Mouse (Mus musculus) liver, embryonic 12.5 days (tissue): Measurements from ENCODE around the gene Ctnnd2. TPM values are rescaled to one million over a fixed set of nuclear protein-coding genes. Genes with fewer than 3 reads are reported as not detected.

Experiments used
- ATAC-seq: fragments of 200-750 bp; cut with Nextera tagmentation; 2 replicates; pipeline ENCODE4 v1.8.0; 2017; ENCODE audit warnings: moderate number of reproducible peaks, mild to moderate bottlenecking, moderate library complexity
- H3K27ac ChIP-seq: fragments of 300-500 bp; sonication (generic); 2 replicates; pipeline ENCODE4 v1.5.1; 2016; ENCODE audit warnings: mild to moderate bottlenecking
- H3K27me3 ChIP-seq: fragments of 300-500 bp; sonication (generic); replicated peaks from 2 replicates; pipeline ENCODE4 v1.6.1; 2016; ENCODE audit warnings: mild to moderate bottlenecking, moderate library complexity
- H3K36me3 ChIP-seq: fragments of 300-500 bp; sonication (generic); 2 replicates; pipeline ENCODE4 v1.6.1; 2016; ENCODE audit warnings: mild to moderate bottlenecking, moderate library complexity
- H3K4me1 ChIP-seq: fragments of 300-500 bp; sonication (generic); 2 replicates; pipeline ENCODE4 v1.6.1; 2016
- H3K4me2 ChIP-seq: fragments of 300-500 bp; sonication (generic); 2 replicates; pipeline ENCODE4 v1.6.1; 2016; ENCODE audit warnings: mild to moderate bottlenecking, moderate library complexity
- H3K4me3 ChIP-seq: fragments of 300-500 bp; sonication (generic); 2 replicates; pipeline ENCODE4 v1.5.1; 2016; ENCODE audit warnings: mild to moderate bottlenecking, moderate library complexity
- H3K9ac ChIP-seq: fragments of 300-500 bp; sonication (generic); 2 replicates; pipeline ENCODE4 v1.6.1; 2016; ENCODE audit warnings: mild to moderate bottlenecking, moderate library complexity
- H3K9me3 ChIP-seq: fragments of 300-500 bp; sonication (generic); replicated peaks from 2 replicates; pipeline ENCODE4 v1.6.1; 2016; ENCODE audit warnings: mild to moderate bottlenecking, moderate library complexity
- WGBS: fragments of 180-500 bp; shearing (Covaris S2); methylation state at CpG from one replicate; pipeline ENCODE4 v1.1.7; 2016; ENCODE audit not compliant: insufficient replicate concordance; 5-methylcytosine and 5-hydroxymethylcytosine counted together
- polyA plus RNA-seq: library from polyadenylated mRNA; unstranded; fragments of >200 nt; fragmentation: Nextera tagmentation; extraction: Ambion mirVana; gene quantifications from 2 replicates; pipeline ENCODE4 v1.2.1, GENCODE M21; 2016

The Ctnnd2 gene
- polyA plus RNA-seq, 1 experiment from 2014 or later: 0.35 TPM

GRCm38 (mm10) chr15:30427342-30427741, 254.9 kb downstream of the Ctnnd2 start:
- H3K4me2 ChIP-seq: no peak overlapping the region
- H3K9me3 ChIP-seq: no peaks in the 10 kb centered on the region
- no peaks in the 10 kb centered on the region for H3K27me3 ChIP-seq
- H3K27ac ChIP-seq: no peak overlapping the region
- no peak overlapping the region for H3K9ac ChIP-seq
- no peak overlapping the region for H3K4me3 ChIP-seq
- no peak for ATAC-seq
- H3K4me1 ChIP-seq: no peaks in the 10 kb centered on the region
- 23% methylated on average over 2 of the region's 2 CpGs for WGBS
- H3K36me3 ChIP-seq: no peaks in the 10 kb centered on the region

- Histone ChIP-seq H3K27me3 (no peaks in the 10 kb centered on the region), H3K36me3 (no peaks in the 10 kb centered on the region), H3K4me1 (no peaks in the 10 kb centered on the region), H3K9ac (no peak overlapping the region), H3K27ac (no peak overlapping the region), H3K4me3 (no peak overlapping the region), H3K4me2 (no peak overlapping the region), H3K9me3 (no peaks in the 10 kb centered on the region)
- 67% methylated on average over 5 of the region's 5 CpGs for whole genome bisulfite sequencing
- ATAC-seq: no peak
Observed at GRCm38 (mm10) chr15:30439045-30439444, 266.7 kb downstream of the Ctnnd2 start.

- no peak overlapping the region for H3K4me2 ChIP-seq
- WGBS: 78% methylated on average over 7 of the region's 7 CpGs
- H3K9me3 ChIP-seq: no peaks in the 10 kb centered on the region
- no peaks in the 10 kb centered on the region for H3K27me3 ChIP-seq
- no peak overlapping the region for H3K4me3 ChIP-seq
- no peak overlapping the region for H3K9ac ChIP-seq
- no peaks in the 10 kb centered on the region for H3K4me1 ChIP-seq
- no peak overlapping the region for H3K27ac ChIP-seq
- H3K36me3 ChIP-seq: no peaks in the 10 kb centered on the region
- no peak for ATAC-seq
Observed at GRCm38 (mm10) chr15:30450765-30451164, 278.4 kb downstream of the Ctnnd2 start.

- H3K9ac ChIP-seq: no peak overlapping the region
- no peaks in the 10 kb centered on the region for H3K9me3 ChIP-seq
- H3K27me3 ChIP-seq: no peaks in the 10 kb centered on the region
- no peaks in the 10 kb centered on the region for H3K4me1 ChIP-seq
- ATAC-seq: no peak
- no peak overlapping the region for H3K4me3 ChIP-seq
- WGBS: 61% methylated on average over 5 of the region's 5 CpGs
- no peak overlapping the region for H3K27ac ChIP-seq
- no peak overlapping the region for H3K4me2 ChIP-seq
- no peaks in the 10 kb centered on the region for H3K36me3 ChIP-seq
Observed at GRCm38 (mm10) chr15:30451921-30452320, 279.5 kb downstream of the Ctnnd2 start.

GRCm38 (mm10) chr15:30457541-30458250, 285.3 kb downstream of the Ctnnd2 start:
- no peak overlapping the region for H3K27ac ChIP-seq
- no peaks in the 10 kb centered on the region for H3K4me1 ChIP-seq
- H3K36me3 ChIP-seq: no peaks in the 10 kb centered on the region
- WGBS: 59% methylated on average over 12 of the region's 12 CpGs
- no peak overlapping the region for H3K4me3 ChIP-seq
- H3K4me2 ChIP-seq: no peak overlapping the region
- no peaks in the 10 kb centered on the region for H3K27me3 ChIP-seq
- H3K9me3 ChIP-seq: no peaks in the 10 kb centered on the region
- H3K9ac ChIP-seq: no peak overlapping the region
- ATAC-seq: no peak

- no peaks in the 10 kb centered on the region for H3K4me1 ChIP-seq
- H3K27me3 ChIP-seq: no peaks in the 10 kb centered on the region
- no peak overlapping the region for H3K9ac ChIP-seq
- no peaks in the 10 kb centered on the region for H3K9me3 ChIP-seq
- 53% methylated on average over 5 of the region's 5 CpGs for WGBS
- no peak overlapping the region for H3K4me3 ChIP-seq
- no peak overlapping the region for H3K4me2 ChIP-seq
- no peak for ATAC-seq
- no peaks in the 10 kb centered on the region for H3K36me3 ChIP-seq
- H3K27ac ChIP-seq: no peak overlapping the region
Observed at GRCm38 (mm10) chr15:30458671-30459070, 286.3 kb downstream of the Ctnnd2 start.

GRCm38 (mm10) chr15:30460341-30461125, 288.1 kb downstream of the Ctnnd2 start:
- Histone ChIP-seq H3K9me3 (no peaks in the 10 kb centered on the region), H3K4me1 (no peaks in the 10 kb centered on the region), H3K4me2 (no peak overlapping the region), H3K36me3 (no peaks in the 10 kb centered on the region), H3K9ac (no peak overlapping the region), H3K27ac (no peak overlapping the region), H3K27me3 (no peaks in the 10 kb centered on the region), H3K4me3 (no peak overlapping the region)
- no peak for ATAC-seq
- WGBS: 40% methylated on average over 9 of the region's 9 CpGs

- H3K9ac ChIP-seq: no peak overlapping the region
- no peaks in the 10 kb centered on the region for H3K36me3 ChIP-seq
- no peak for ATAC-seq
- WGBS: 41% methylated on average over 2 of the region's 2 CpGs
- no peak overlapping the region for H3K4me3 ChIP-seq
- H3K27ac ChIP-seq: no peak overlapping the region
- H3K4me1 ChIP-seq: no peaks in the 10 kb centered on the region
- H3K4me2 ChIP-seq: no peak overlapping the region
- no peaks in the 10 kb centered on the region for H3K27me3 ChIP-seq
- no peaks in the 10 kb centered on the region for H3K9me3 ChIP-seq
Observed at GRCm38 (mm10) chr15:30462804-30463423, 290.5 kb downstream of the Ctnnd2 start.

GRCm38 (mm10) chr15:30463471-30464047, 291.2 kb downstream of the Ctnnd2 start:
- H3K4me1 ChIP-seq: no peaks in the 10 kb centered on the region
- ATAC-seq: no peak
- H3K27me3 ChIP-seq: no peaks in the 10 kb centered on the region
- no peaks in the 10 kb centered on the region for H3K9me3 ChIP-seq
- H3K4me2 ChIP-seq: no peak overlapping the region
- WGBS: 83% methylated on average over 5 of the region's 5 CpGs
- no peak overlapping the region for H3K9ac ChIP-seq
- no peak overlapping the region for H3K4me3 ChIP-seq
- no peak overlapping the region for H3K27ac ChIP-seq
- no peaks in the 10 kb centered on the region for H3K36me3 ChIP-seq

- Histone ChIP-seq H3K36me3 (no peaks in the 10 kb centered on the region), H3K27me3 (no peaks in the 10 kb centered on the region), H3K27ac (no peak overlapping the region), H3K9me3 (no peaks in the 10 kb centered on the region), H3K4me3 (no peak overlapping the region), H3K4me1 (no peaks in the 10 kb centered on the region), H3K9ac (no peak overlapping the region), H3K4me2 (no peak overlapping the region)
- 76% methylated on average over 13 of the region's 13 CpGs for WGBS
- ATAC-seq: no peak
Observed at GRCm38 (mm10) chr15:30466950-30467543, 294.7 kb downstream of the Ctnnd2 start.

- Histone ChIP-seq H3K36me3 (no peaks in the 10 kb centered on the region), H3K9ac (no peak overlapping the region), H3K27ac (no peak overlapping the region), H3K4me2 (no peak overlapping the region), H3K9me3 (no peaks in the 10 kb centered on the region), H3K4me1 (no peaks in the 10 kb centered on the region), H3K27me3 (no peaks in the 10 kb centered on the region), H3K4me3 (no peak overlapping the region)
- 46% methylated on average over 3 of the region's 3 CpGs for WGBS
- ATAC-seq: no peak
Observed at GRCm38 (mm10) chr15:30468773-30469172, 296.4 kb downstream of the Ctnnd2 start.
